Mouse (Mus musculus): Measurements from ENCODE around the gene Zbtb12.

- no peak for TF ChIP-seq TAL1 (IDR thresholded peaks at IDR 0.05; ENCODE audit: low read length)
- TF ChIP-seq GATA1 (IDR thresholded peaks at IDR 0.05; ENCODE audit: low read length) = no peak
Observed at GRCm38 (mm10) chr17:34862416-34863081, 16.7 kb upstream of the Zbtb12 start, which contains the start of gene Cfb.

All from erythroblast, embryonic 14.5 days (primary cell).